Mouse (Mus musculus): ENCODE results near the gene Gpr21.

GRCm38 (mm10) chr2:37531639-37532038 lies 15.5 kb downstream of the Gpr21 start:
- TF ChIP-seq E2F4 (IDR thresholded peaks at IDR 0.05; ENCODE audit: insufficient read depth) (no peak), POLR2A (IDR thresholded peaks at IDR 0.05; ENCODE audit: insufficient read length, low read depth) (no peak), POLR2AphosphoS2 (IDR thresholded peaks at IDR 0.05; ENCODE audit: insufficient read length, low read depth) (no peak), MYOG (IDR thresholded peaks at IDR 0.05; ENCODE audit: control insufficient read depth in 1 of 3, insufficient read depth in 1 of 3, insufficient read length in 2 of 3, low read depth in 2 of 3) (no peak), USF1 (IDR thresholded peaks at IDR 0.05; ENCODE audit: low read depth) (no peak), CEBPB (IDR thresholded peaks at IDR 0.05; ENCODE audit: insufficient read depth, poor library complexity, severe bottlenecking) (no peak), MYOD1 (IDR thresholded peaks at IDR 0.05; ENCODE audit: control insufficient read depth in 1 of 3, insufficient read length in 2 of 3, low read depth in 2 of 3) (no peak), TCF3 (IDR thresholded peaks at IDR 0.05; ENCODE audit: insufficient read length, low read depth) (no peak), MAX (IDR thresholded peaks at IDR 0.05; ENCODE audit: low read depth) (no peak), REST (IDR thresholded peaks at IDR 0.05; ENCODE audit: insufficient read depth, insufficient read length) (no peak), TCF12 (IDR thresholded peaks at IDR 0.05; ENCODE audit: insufficient read depth, poor library complexity, severe bottlenecking) (no peak)

Measured in myocyte (in vitro differentiated cells).